Mouse (Mus musculus) kidney, postnatal 36 days (tissue): ENCODE data around the gene Ptrh1.

Experiments
- DNase-seq, 2 experiments: peaks; one replicate each; pipeline ENCODE4 v3.0.0; 2021 to 2022; ENCODE audit warnings: mixed read lengths in 2 of 2

The Ptrh1 gene

DNA sequence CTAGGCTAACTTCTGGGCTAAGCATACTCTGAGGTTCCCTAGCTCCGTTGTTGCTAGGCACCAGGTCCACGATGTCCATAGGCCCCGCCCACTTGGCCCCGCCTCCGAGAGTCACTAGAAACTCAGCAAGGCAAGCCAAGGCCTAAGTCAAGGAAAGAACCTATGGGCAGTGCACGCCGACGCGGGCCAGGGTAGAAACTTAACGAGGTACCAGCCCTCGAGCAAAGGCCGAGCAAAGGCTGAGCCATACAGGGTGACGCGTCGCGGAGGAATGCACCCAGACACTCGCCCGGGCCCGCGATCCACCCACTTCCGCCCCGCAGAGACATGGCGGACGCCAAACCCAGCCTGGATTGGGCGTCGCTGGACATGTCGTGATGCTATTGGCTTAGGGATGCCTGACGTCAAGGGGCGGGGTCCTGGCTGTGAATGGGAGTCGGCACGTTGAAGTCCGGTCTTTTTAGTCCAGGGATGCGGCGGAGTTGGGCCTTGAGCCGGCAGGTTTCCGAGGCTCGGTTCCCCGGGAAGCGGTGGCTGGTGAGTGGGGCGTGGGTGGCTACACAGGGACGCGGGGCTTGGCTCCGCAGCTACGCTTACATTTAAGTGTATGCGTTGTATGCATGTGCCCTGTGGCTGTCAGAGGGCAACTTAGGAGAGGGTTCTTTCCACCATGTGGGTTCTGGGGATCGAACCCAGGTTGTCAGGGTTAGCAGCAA lies at the start of gene Ptrh1, which contains the start of gene Ttc16:
TSS of gene Ptrh1 (plus strand) at position 428 of the 716 bp plus-strand sequence.
TSS of gene Ttc16 (minus strand) at position 275 of the 716 bp plus-strand sequence.
- peak; percentile 99 to 100 for DNase-seq

DNA sequence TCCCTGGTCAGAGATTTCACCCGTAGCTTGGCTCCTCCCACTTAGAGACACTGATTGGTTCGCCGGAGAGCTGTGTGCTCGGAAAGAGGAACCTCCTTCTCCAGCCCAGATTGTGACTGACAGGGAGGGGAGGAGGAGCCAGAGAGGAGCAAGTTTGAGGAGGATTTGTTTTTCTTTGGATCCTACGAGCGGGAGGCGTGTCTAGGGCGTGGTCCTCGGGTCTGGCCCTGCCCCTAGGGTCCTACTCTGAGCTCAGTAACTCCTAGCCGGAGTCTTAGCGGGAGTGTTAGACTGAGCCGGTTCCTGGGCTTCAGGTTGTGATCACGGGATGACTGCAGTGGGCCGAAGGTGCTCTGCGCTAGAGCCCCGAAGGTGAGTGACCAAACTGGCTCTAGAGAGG lies 48.2 kb upstream of the Ptrh1 start:
- DNase-seq = peak; percentile 97 to 99

DNA sequence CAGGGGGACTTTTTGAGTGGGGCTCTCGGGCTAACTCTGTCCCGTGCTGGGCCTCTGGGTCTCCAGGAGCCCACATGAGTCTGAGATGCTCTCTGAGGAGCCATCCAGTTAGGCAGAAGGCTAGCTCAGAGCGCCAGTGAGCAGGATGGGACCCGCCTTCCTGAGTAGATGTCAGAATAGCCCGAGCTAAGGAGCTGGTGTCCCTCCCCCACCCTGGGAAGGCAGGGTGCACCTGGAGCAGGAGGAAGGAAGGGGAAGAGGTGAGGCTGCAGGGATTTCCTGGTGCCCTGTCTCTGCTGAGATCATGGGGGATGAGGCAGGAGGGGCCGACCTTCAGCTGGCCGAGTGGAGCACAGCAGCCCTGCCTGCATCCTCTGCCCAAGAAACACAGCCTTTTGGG lies 47.1 kb upstream of the Ptrh1 start:
- peak; percentile 80 to 88 for DNase-seq

DNA sequence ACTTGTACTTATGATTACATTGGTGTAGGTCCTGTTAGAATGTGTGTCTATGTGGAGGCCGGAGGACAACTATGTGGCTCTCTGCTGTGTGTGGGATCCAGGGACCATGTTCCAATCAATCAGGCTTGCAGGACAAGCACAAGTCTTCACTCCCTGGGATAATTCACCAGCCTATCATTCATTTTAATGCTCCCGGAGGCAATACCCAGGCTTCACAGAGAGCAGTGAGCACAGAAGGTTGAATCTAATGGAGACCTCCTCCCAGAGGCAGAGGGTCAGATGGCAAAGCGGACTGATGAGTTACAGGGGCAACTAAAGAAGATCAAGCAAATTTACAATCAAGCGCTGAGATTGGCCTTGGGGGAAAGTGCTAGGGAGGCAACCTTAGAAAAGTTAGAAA lies 46.0 kb upstream of the Ptrh1 start:
- DNase-seq = no peak

DNA sequence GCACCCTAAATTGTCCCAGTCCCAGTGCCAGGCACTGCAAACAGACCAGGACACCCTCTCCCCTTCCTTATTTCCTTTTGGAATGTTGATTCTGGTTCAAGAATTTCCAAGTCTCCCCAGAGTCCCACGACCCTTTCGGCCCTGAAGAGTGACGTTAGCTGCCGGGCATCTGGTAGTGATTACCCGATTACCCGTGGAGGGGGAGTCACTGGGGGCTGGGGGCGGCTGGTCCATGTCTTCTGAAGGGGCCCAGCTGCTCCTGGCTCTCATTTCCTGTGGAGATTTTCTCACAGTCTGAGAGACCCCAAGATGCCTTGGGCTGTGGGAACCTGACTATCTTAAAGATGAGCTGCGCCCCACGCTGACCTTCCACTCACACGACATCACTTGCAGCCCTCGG lies 44.7 kb upstream of the Ptrh1 start:
- DNase-seq = no peak

DNA sequence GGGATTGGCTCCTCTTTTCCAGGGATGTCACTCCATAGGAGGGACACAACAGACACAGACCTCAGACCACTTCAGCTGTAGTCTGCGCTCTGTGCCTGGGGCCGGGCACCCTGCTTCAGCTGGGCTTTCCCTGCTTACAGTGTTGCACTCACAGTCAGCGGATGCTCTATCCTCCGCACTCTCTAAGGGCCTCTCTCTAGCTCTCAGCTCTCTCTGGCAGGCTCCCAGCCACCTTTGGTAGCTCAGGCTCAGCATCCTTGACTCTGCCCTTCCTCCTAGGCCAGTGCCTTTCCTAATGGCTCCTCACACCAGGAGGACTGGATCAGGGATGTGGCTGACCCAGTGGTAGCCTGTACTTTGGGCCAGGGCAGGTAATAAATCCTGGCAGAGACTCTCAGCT lies 43.7 kb upstream of the Ptrh1 start:
- DNase-seq = peak in 1 of 2 experiments; percentile 48

DNA sequence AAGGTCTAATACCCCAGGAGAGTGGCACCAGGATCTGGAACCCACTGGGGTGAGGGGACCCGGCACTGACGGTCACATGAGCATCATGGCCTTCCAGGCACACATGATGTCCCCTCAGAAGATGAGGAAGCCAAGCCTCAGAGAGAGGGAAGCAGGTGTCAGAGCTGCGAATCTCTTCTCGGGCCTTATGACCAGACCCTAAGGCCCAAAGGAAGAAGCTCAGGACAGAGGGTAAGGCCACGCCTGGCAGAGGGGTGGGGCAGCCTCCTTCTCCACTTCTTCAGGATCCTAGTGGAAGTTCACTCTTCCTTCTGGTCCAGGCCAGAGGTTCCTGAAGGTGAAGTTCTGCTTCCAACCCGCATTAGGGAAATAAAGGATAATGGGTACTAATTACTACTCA lies 42.9 kb upstream of the Ptrh1 start:
- peak; percentile 40 to 60 for DNase-seq

DNA sequence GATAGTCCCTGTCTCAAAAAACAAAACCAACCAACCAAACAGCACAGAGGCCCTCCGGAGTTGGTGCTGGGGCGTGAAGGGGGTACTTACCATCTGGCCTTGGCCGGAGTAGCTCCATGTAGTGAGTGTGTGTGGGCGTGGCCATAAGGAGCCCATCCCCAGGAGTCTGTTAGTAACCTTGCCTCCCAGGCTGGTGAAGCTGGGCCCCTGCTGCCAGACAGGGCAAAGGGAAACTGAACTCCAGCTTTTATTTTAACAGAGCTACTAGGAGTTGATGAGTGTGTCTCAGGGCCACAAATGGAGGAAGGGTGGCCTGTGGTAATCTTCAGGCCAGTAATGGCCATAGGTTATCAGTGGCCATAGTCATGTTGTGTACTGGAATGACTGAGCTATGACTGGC lies 41.1 kb upstream of the Ptrh1 start:
- DNase-seq = peak; percentile 42 to 61

DNA sequence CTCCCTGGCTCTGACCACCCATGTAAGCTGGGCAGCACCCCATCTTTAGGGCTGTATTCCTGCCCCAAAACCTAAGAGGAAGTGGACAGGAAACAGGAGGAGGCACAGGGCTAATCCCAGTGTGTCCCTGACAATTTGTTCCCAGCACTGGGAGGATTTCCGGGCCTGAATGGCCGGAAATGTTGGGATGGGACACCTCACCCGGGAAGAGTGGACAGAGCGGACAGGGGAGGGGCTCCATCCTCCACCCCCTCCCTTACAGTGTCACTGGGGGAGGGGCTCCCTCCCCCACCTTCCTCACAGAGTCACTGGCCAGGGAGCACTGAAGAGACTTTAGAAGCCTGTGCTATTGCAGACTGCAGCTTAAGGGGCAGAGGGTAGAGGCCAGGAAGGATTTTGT lies 40.7 kb upstream of the Ptrh1 start:
- DNase-seq = peak; percentile 83 to 85

DNA sequence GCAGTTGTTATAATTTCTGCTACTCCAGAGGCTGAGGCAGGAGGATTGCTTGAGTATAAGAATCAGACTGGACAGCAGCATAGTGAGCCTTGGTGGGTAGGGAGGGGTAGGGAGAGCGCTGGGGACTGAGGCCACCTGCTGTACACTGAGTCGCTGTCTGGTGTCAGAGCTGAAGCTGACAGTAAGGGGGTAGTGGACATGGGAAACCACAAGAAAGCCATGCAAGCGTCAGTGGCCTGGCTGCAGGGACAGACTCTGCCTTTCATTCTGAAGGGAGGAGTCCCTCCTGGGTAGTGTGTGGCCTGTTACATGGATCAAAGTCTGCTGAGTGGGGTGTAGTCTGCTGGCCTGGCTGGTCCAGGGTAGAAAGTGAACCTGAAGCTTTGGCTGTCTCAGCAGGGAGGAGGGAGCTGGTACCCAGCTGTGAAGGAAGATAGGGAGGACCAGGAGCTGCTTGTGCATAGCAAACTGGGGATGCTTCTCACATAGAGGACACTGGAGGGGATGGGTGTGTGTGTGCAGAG lies 39.2 kb upstream of the Ptrh1 start:
- peak; percentile 37 to 46 for DNase-seq

DNA sequence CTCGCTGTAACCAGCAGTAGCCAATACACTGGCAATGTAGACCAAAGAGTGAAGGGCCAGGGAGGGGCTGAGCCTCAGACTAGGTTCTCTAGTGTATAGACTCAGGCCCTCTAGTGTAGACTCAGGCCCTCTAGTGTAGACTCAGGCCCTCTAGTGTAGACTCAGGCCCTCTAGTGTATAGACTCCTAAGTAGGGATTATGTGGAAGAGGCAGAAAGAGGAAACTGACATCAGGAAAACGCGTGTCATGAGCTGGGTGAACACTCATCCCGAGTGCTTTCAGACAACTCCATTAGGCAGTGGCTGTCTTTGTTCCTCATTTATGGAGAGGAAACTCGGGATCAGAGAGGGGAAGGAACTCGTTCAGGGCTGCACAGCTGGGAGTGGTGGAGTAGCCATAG lies 38.6 kb upstream of the Ptrh1 start:
- DNase-seq = no peak

DNA sequence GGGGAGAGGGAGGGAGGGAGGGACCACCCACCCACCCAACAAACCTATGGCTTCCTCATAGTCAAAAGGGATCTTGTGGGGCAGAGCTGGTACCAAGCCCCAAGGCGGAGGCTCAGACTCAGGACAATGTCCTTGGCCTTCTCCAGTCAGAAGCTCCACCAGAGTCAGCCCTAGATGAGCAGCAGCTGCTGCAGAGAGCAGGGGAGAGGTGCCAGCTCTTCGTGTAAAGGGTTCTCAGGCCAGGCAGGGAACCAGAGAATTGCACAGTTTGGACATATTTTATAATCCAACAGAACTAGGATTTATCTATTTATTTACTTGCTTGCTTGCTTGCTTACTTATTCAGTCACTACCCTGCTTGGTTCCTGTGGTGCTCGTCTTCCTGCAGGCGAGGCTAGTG lies 36.3 kb upstream of the Ptrh1 start:
- no peak for DNase-seq

DNA sequence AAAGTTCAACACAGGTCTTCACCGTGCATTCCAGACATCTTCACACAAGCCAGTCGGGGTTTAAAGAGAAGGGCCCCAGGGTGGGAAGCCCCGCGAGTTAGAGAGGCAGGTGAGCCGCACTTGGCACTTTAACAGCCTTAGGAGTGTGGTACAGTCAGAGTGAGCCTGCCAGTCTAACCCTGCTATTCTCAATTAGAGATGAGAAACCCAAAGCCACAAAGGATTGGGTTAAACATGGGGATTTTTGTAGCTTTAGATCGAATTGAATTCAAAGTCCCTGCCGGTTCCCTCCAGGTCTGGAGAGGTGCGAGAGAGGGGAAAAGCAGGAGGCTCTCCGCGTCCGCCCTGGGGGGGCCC lies 34.7 kb upstream of the Ptrh1 start, which contains the start of gene 6330409D20Rik:
TSS of gene 6330409D20Rik (minus strand) at position 101 of the 357 bp plus-strand sequence.
- no peak for DNase-seq

DNA sequence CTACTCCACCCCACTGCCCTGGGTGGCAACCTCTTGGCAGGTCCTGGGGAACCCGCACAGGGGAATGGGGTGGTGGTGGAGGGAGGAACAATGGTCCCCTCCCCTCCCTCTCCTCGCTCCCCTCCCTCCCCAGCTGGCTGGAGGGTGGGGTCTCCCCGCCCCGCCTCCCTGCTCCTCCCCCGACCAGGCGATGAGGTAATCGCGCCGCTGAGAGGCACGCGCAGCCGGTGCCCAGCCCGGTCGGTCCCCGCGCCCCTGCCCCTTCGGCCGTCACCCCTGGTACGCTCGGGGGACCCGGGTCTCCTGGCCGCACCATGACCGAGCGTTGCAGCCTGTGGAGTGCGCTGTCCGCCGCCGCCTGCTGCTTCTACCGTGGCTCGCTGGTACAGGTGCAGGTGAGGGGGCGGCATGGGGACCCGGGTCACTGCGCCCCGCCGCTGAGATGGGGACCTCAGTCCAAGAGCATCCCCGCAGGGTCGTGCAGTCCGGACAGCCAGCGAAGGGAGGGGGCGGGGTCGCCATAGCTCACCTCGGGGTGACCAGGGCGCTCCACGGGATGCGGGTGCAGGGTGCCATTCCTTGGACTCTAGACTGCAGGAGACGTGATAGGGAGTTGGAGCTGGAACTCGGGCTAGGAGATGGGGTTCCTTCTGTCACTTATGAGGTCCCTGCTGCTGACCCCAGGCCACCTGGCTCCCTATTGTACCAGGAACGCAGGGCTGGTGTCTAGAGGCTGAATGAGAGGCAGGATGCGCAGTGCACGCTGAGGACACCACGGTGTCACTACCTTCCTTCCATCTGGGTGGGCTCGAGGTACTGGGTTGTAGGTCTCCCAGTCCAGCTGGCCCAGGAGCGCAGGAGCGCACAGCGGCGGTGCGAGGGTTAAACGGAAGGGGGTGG lies 34.1 kb upstream of the Ptrh1 start:
- DNase-seq = peak in 1 of 2 experiments; percentile 44

DNA sequence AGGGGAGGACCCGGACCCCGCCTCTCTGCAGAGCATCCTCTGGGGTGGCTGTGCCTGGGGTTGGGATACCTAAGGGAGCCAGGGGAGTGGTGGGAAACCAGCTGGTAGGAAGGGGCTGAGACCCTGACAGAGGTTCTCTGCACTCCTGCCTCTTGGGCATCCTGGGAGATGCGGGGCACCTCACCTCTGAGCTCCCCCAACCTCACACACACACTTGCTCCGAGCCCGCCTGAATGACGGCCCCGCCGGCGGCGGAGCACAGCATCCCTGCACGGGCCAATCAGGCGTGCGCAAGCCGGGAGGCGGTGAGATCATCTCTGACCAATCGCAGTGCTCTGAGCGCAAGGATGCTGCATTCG lies 33.4 kb upstream of the Ptrh1 start:
- DNase-seq = no peak

DNA sequence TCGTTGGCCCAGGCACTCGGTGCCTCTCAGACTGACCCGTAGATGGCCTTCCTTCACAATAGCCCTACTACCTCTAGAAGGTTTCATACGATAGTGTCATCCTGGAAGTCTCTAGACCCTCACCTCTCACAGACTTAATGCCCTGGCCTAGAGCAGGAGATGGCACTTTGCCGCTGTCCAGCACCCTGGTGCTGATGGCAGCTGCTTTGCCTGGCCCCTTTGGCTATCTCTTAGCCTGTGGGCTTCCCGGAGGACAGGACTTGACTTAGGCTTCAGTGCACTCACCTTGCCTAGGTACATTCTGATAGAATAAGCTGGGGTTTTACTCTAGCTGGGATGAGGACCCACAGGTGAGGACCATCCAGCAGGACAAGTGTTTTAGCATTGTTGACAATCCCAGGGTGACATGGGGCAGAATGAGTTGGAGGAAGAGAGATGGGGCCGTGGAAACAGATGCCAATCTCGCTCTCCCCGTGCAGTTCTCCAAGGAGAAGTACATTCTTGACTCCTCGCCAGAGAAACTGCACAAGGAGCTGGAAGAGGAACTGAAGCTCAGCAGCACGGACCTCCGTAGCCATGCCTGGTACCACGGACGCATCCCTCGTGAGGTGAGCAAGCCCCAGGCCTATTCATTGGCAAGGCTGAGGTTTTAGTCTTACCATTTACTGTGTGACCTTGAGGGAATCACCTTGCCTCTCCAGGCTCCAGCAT lies 31.2 kb upstream of the Ptrh1 start:
- peak in 1 of 2 experiments; percentile 54 for DNase-seq

DNA sequence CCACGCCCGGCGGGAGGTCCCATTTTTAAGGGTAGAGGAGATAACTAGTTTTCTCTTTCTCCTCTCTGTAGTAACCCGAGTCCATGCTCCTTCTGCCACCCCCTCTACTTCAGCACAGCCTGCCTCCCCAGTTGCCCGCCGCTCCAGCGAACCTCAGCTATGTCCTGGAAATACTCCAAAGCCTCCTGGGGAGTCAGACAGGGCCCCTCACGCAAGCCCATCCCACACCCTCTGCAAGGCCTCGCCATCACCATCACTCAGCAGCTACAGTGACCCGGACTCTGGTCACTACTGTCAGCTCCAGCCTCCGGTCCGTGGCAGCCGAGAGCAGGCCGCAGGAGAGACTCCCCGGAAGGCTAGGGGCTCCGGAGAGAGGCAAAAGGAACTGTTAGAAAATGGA lies 26.5 kb upstream of the Ptrh1 start:
- DNase-seq = no peak

DNA sequence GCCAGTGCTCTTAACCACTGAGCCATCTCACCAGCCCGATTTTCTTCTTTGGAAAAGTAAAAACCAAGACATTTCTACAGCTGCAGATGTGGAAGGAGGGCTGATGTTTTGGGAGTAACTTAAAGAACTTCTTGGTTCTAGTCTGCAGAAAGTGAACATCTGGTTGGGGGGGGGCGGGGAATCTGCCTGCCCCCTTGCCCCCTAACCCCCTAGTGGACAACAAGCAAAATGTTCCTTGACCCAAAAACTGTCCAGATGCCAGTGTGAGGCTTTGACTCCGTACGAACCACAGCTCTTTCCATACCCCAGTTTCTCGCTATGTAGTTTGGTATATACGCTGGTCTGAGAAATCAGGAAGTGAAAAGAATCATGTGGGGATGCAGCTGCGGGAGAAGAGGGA lies 25.4 kb upstream of the Ptrh1 start:
- no peak for DNase-seq

DNA sequence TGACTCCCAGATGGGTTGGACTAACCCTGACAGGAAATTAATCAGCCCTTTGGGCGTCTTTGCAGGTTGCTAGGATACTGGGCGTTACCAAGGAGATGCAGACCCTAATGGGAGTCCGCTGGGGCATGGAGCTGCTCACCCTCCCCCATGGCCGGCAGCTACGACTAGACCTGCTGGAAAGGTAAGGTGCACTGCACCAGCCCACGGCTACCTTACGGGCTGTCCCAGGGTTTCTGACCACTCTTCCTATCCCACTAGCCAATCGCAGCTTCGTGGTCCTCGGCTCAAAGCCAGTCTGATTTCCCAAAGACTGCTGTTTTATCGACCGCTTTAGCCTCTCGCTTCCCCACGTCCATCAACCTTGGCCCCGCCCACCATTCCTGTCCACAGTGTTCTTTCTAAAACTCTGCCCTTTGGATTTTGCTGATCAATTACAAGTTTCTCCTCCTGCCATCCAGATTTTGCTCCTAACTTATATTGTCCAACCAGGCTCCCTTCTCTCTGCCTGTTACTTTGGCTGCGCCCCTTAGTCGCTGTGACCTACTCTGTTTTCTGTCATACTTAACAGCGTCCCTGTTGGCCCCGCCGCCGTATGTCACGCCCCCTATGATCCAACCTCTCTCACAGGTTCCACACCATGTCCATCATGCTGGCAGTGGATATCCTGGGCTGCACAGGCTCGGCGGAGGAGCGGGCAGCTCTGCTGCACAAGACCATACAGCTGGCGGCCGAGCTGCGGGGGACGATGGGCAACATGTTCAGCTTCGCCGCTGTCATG lies 24.5 kb upstream of the Ptrh1 start:
- DNase-seq = peak; percentile 88 to 90

DNA sequence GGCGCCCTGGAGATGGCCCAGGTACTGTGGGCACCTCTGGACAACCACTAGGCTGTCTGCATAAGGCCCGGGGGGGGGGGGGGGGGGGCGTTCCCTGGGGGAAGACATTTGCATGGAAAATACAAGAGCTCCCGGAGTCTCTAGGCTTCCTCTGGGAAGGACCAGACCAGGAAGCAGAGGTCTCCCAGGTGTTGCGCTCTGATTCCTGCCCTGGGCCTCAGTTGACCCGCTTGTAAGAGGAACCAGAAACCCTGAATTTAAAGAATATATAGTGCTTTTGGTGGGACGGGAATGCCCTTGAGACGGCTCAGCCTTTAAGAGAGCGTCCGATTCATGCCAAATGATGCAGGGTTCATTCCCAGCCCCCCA lies 23.9 kb upstream of the Ptrh1 start:
- DNase-seq = no peak

DNA sequence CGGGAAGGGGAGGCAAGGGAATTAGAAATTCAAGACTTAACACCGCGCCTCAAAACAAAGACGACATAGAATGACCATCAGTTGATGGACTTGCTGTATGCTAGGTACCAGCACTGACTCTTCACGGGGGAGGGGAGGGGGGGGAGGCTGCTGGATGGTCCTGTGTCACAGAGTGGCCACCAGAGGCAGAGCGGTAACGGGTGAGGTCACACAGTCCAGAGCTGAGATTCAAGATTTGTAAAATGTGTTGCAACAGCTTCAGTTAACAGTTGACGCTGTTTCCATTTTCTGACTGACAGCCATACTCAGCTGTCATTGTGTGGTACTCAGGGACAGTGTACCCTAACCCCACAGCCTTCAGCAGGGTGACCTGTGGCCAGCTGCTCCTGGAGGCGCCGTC lies 23.4 kb upstream of the Ptrh1 start:
- DNase-seq = no peak

DNA sequence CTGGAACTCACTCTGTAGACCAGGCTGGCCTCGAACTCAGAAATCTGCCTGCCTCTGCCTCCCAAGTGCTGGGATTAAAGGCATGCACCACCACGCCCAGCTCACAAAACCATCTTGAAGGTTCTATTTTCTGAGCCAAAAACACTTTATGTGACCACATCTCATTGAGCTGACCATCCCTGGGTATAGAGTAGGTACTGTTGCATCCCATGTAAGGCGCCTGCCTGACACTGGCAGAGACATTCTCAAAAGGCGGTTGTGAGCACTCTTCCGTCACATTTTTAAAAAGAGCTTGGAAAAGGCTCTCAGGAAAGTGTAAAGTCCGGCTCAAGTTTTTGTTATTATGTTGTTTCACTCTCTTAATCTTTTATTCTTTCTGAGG lies 18.9 kb upstream of the Ptrh1 start:
- no peak for DNase-seq
